Mouse (Mus musculus) hindbrain, embryonic 14.5 days (tissue): ENCODE measurements around the gene Mpnd. TPM values are rescaled to one million over a fixed set of nuclear protein-coding genes. Genes with fewer than 3 reads are reported as not detected.

Experiments used
- ATAC-seq: fragments of 200-750 bp; cut with Nextera tagmentation; 2 replicates; pipeline ENCODE4 v1.8.0; 2017; ENCODE audit warnings: moderate number of reproducible peaks, mild to moderate bottlenecking, moderate TSS enrichment, moderate library complexity; ENCODE audit not compliant: low FRiP score
- DNase-seq: peaks from one replicate; pipeline ENCODE4 v3.0.0-alpha.2; 2015; ENCODE audit warnings: low spot score
- H3K27ac ChIP-seq: fragments of 300-500 bp; sonication (generic); 2 replicates; pipeline ENCODE4 v1.5.1; 2014; ENCODE audit warnings: mild to moderate bottlenecking, moderate library complexity
- H3K27me3 ChIP-seq: fragments of 300-500 bp; sonication (generic); 2 replicates; pipeline ENCODE4 v1.6.1; 2014; ENCODE audit warnings: mild to moderate bottlenecking, low read length, mixed read lengths; ENCODE audit not compliant: control insufficient read depth, insufficient read depth
- H3K36me3 ChIP-seq: fragments of 300-500 bp; sonication (generic); replicated peaks from 2 replicates; pipeline ENCODE4 v1.6.1; 2014; ENCODE audit not compliant: control insufficient read depth, insufficient read depth
- H3K4me1 ChIP-seq: fragments of 300-500 bp; sonication (generic); replicated peaks from 2 replicates; pipeline ENCODE4 v1.6.1; 2014; ENCODE audit warnings: antibody characterized with exemption, low read length, mixed read lengths; ENCODE audit not compliant: control insufficient read depth, insufficient read depth
- H3K4me2 ChIP-seq: fragments of 300-500 bp; sonication (generic); replicated peaks from 2 replicates; pipeline ENCODE4 v1.6.1; 2014; ENCODE audit warnings: mild to moderate bottlenecking, moderate library complexity
- H3K4me3 ChIP-seq: fragments of 300-500 bp; sonication (generic); replicated peaks from 2 replicates; pipeline ENCODE4 v1.5.1; 2014; ENCODE audit warnings: mild to moderate bottlenecking, low read length
- H3K9ac ChIP-seq: fragments of 300-500 bp; sonication (generic); 2 replicates; pipeline ENCODE4 v1.6.1; 2014
- H3K9me3 ChIP-seq: fragments of 300-500 bp; sonication (generic); 2 replicates; pipeline ENCODE4 v1.6.1; 2016; ENCODE audit warnings: low read length; ENCODE audit not compliant: control insufficient read depth
- WGBS: fragments of 180-500 bp; shearing (Covaris S2); extraction: QIAGEN DNeasy Blood & Tissue Kit; methylation state at CpG from one replicate; pipeline ENCODE4 v1.1.7; 2014; 5-methylcytosine and 5-hydroxymethylcytosine counted together
- polyA plus RNA-seq: library from polyadenylated mRNA; unstranded; fragments of >200 nt; fragmentation: Nextera tagmentation; extraction: Ambion mirVana; gene quantifications from 2 replicates; pipeline ENCODE4 v1.2.1, GENCODE M21; 2014

The Mpnd gene
- polyA plus RNA-seq, 1 experiment from 2014 or later, result 151 TPM

- no peak for DNase-seq
- no peak overlapping the region for H3K27ac ChIP-seq
- peaks cover 98% of the 10 kb centered on the region for H3K36me3 ChIP-seq
- H3K4me1 ChIP-seq, result peaks cover 15% of the 10 kb centered on the region
- 93% methylated on average over 9 of the region's 9 CpGs for WGBS
- H3K9ac ChIP-seq, result no peak overlapping the region
- no peak overlapping the region for H3K4me3 ChIP-seq
- no peaks in the 10 kb centered on the region for H3K27me3 ChIP-seq
- ATAC-seq, result no peak
- no peaks in the 10 kb centered on the region for H3K9me3 ChIP-seq
- H3K4me2 ChIP-seq, result no peak overlapping the region
These were observed 9.8 kb downstream of the Mpnd start for GRCm38 (mm10) chr17:56015293-56015692.

GRCm38 (mm10) chr17:56016382-56016781 lies 10.9 kb downstream of the Mpnd start:
- Histone ChIP-seq H3K36me3 (peaks cover 89% of the 10 kb centered on the region), H3K4me3 (no peak overlapping the region), H3K9ac (no peak overlapping the region), H3K27me3 (no peaks in the 10 kb centered on the region), H3K9me3 (no peaks in the 10 kb centered on the region), H3K27ac (no peak overlapping the region), H3K4me2 (no peak overlapping the region), H3K4me1 (peaks cover 4% of the 10 kb centered on the region; the same call in 1 of the 2 replicates)
- DNase-seq, result no peak
- 91% methylated on average over 8 of the region's 8 CpGs for WGBS
- ATAC-seq, result no peak

GRCm38 (mm10) chr17:56016793-56017785 lies 11.6 kb downstream of the Mpnd start:
- H3K4me2 ChIP-seq, result no peak overlapping the region
- no peaks in the 10 kb centered on the region for H3K9me3 ChIP-seq
- no peak overlapping the region for H3K4me3 ChIP-seq
- DNase-seq (no peak), ATAC-seq (no peak)
- 85% methylated on average over 15 of the region's 15 CpGs for WGBS
- peaks cover 82% of the 10 kb centered on the region for H3K36me3 ChIP-seq
- no peak overlapping the region for H3K9ac ChIP-seq
- H3K27me3 ChIP-seq, result no peaks in the 10 kb centered on the region
- no peaks in the 10 kb centered on the region; the same call in 1 of the 2 replicates for H3K4me1 ChIP-seq
- no peak overlapping the region for H3K27ac ChIP-seq

- Histone ChIP-seq H3K4me1 (peaks cover 6% of the 10 kb centered on the region; the same call in 1 of the 2 replicates), H3K4me2 (no peak overlapping the region), H3K27me3 (no peaks in the 10 kb centered on the region), H3K9me3 (no peaks in the 10 kb centered on the region), H3K9ac (no peak overlapping the region), H3K4me3 (no peak overlapping the region), H3K36me3 (peaks cover 74% of the 10 kb centered on the region), H3K27ac (no peak overlapping the region)
- 94% methylated on average over 7 of the region's 7 CpGs for WGBS
- DNase-seq (no peak), ATAC-seq (no peak)
These were observed 12.3 kb downstream of the Mpnd start for GRCm38 (mm10) chr17:56017848-56018247.

GRCm38 (mm10) chr17:56018347-56019131 lies 13.0 kb downstream of the Mpnd start:
- peaks cover 13% of the 10 kb centered on the region; the same call in 1 of the 2 replicates for H3K4me1 ChIP-seq
- H3K4me3 ChIP-seq, result no peak overlapping the region
- no peak overlapping the region for H3K4me2 ChIP-seq
- peaks cover 67% of the 10 kb centered on the region for H3K36me3 ChIP-seq
- WGBS, result 76% methylated on average over 20 of the region's 20 CpGs
- DNase-seq, result no peak
- H3K27ac ChIP-seq, result no peak overlapping the region
- no peaks in the 10 kb centered on the region for H3K9me3 ChIP-seq
- peak; percentile 24; the same call in 1 of the 2 replicates for ATAC-seq
- no peak overlapping the region for H3K9ac ChIP-seq
- H3K27me3 ChIP-seq, result no peaks in the 10 kb centered on the region

GRCm38 (mm10) chr17:56020400-56021084 lies 15.0 kb downstream of the Mpnd start:
- H3K4me2 ChIP-seq, result no peak overlapping the region
- 86% methylated on average over 6 of the region's 6 CpGs for WGBS
- peaks cover 47% of the 10 kb centered on the region for H3K36me3 ChIP-seq
- H3K27ac ChIP-seq, result 0 out of 2 replicates have a peak overlapping the region, but pooled peaks have one; percentile 11
- 0 out of 2 replicates have a peak, but pooled peaks have one; percentile 2 for ATAC-seq
- H3K27me3 ChIP-seq, result no peaks in the 10 kb centered on the region
- DNase-seq, result no peak
- no peaks in the 10 kb centered on the region for H3K9me3 ChIP-seq
- H3K4me1 ChIP-seq, result peaks cover 14% of the 10 kb centered on the region; the same call in 1 of the 2 replicates
- no peak overlapping the region for H3K4me3 ChIP-seq
- no peak overlapping the region for H3K9ac ChIP-seq

GRCm38 (mm10) chr17:56021161-56021910 lies 15.8 kb downstream of the Mpnd start:
- 88% methylated on average over 4 of the region's 4 CpGs for WGBS
- H3K4me2 ChIP-seq, result no peak overlapping the region
- no peak for DNase-seq

More at GRCm38 (mm10) chr17:56021161-56021910, 15.8 kb downstream of the Mpnd start:
- H3K27me3 ChIP-seq, result no peaks in the 10 kb centered on the region
- ATAC-seq, result no peak
- H3K27ac ChIP-seq, result peak overlapping the region; percentile 34; the same call in 1 of the 2 replicates
- H3K9me3 ChIP-seq, result no peaks in the 10 kb centered on the region
- H3K36me3 ChIP-seq, result peaks cover 39% of the 10 kb centered on the region
- peaks cover 14% of the 10 kb centered on the region; the same call in 1 of the 2 replicates for H3K4me1 ChIP-seq
- no peak overlapping the region for H3K4me3 ChIP-seq
- 0 out of 2 replicates have a peak overlapping the region, but pooled peaks have one; percentile 12 for H3K9ac ChIP-seq
